Mouse (Mus musculus): Measurements from ENCODE around the gene Slc6a5. TPM values are rescaled to one million over a fixed set of nuclear protein-coding genes. Genes with fewer than 3 reads are reported as not detected.

Slc6a5 gene
- polyA plus RNA-seq, 1 experiment from 2014 or later: 16.6 TPM

GRCm38 (mm10) chr7:49882694-49883389, 27.1 kb upstream of the Slc6a5 start:
- Histone ChIP-seq H3K36me3 (ENCODE audit: control insufficient read depth, insufficient read depth, low read length) (no peaks in the 10 kb centered on the region), H3K27ac (ENCODE audit: low read depth, low read length) (peak overlapping the region; percentile 88), H3K9me3 (ENCODE audit: control insufficient read depth, low read length) (no peaks in the 10 kb centered on the region), H3K4me1 (ENCODE audit: control insufficient read depth, insufficient read depth, low read length) (peaks cover 16% of the 10 kb centered on the region; the same call in 1 of the 2 replicates), H3K4me3 (ENCODE audit: low read depth, low read length) (no peak overlapping the region), H3K4me2 (ENCODE audit: low read depth, low read length) (no peak overlapping the region), H3K27me3 (ENCODE audit: control insufficient read depth, insufficient read depth, low read length) (no peaks in the 10 kb centered on the region), H3K9ac (replicated peaks; ENCODE audit: low read depth, low read length) (no peak overlapping the region)
- peak; percentile 63 for ATAC-seq (ENCODE audit: low read depth)
- WGBS: 17% methylated on average over 16 of the region's 16 CpGs

DNA sequence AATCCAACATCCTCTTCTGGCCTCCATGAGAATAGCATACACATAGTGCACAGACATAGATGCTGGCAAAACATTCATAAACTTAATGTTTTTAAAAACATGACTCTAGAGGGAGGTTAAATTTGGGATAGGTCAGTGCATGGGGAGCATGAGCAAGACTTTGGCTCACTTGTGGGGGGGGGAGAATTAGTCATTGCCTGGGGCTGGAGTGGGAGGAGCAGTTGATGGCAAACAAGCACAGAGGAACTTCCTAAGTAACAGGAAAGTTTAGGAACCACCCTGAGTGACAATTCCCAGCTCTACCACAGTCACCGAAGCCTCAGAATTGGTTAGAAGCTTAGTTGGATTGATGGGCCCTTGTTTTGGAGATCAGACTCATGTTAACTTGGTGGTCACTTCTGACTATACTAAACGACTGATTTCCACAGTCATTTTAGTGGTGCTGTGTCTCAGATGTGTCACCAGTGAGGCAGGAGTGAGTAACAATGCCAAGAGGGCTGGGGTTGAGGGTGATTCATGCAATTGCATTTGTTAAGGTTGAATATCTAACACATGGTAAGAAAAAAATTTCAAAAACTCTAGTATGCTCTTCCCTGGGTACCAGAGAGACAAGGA, 22.1 kb upstream of the Slc6a5 start:
- no peak overlapping the region for H3K4me3 ChIP-seq (ENCODE audit: low read depth, low read length)
- H3K4me1 ChIP-seq (ENCODE audit: control insufficient read depth, insufficient read depth, low read length): 0 out of 2 replicates have a peak, but pooled peaks cover 2% of the 10 kb centered on the region
- ATAC-seq (ENCODE audit: low read depth): no peak
- H3K4me2 ChIP-seq (ENCODE audit: low read depth, low read length): no peak overlapping the region
- H3K27me3 ChIP-seq (ENCODE audit: control insufficient read depth, insufficient read depth, low read length): no peaks in the 10 kb centered on the region
- no peaks in the 10 kb centered on the region for H3K36me3 ChIP-seq (ENCODE audit: control insufficient read depth, insufficient read depth, low read length)
- no peaks in the 10 kb centered on the region for H3K9me3 ChIP-seq (ENCODE audit: control insufficient read depth, low read length)
- 86% methylated on average over 2 of the region's 2 CpGs for WGBS
- H3K9ac ChIP-seq (replicated peaks; ENCODE audit: low read depth, low read length): no peak overlapping the region
- H3K27ac ChIP-seq (ENCODE audit: low read depth, low read length): no peak overlapping the region

GRCm38 (mm10) chr7:49894786-49895185, 15.2 kb upstream of the Slc6a5 start:
- no peaks in the 10 kb centered on the region for H3K9me3 ChIP-seq (ENCODE audit: control insufficient read depth, low read length)
- no peak overlapping the region for H3K4me3 ChIP-seq (ENCODE audit: low read depth, low read length)
- H3K27ac ChIP-seq (ENCODE audit: low read depth, low read length): no peak overlapping the region
- H3K36me3 ChIP-seq (ENCODE audit: control insufficient read depth, insufficient read depth, low read length): no peaks in the 10 kb centered on the region
- H3K9ac ChIP-seq (replicated peaks; ENCODE audit: low read depth, low read length): no peak overlapping the region
- no peak overlapping the region for H3K4me2 ChIP-seq (ENCODE audit: low read depth, low read length)
- H3K4me1 ChIP-seq (ENCODE audit: control insufficient read depth, insufficient read depth, low read length): no peaks in the 10 kb centered on the region
- ATAC-seq (ENCODE audit: low read depth): no peak
- WGBS: 66% methylated on average over 2 of the region's 2 CpGs
- H3K27me3 ChIP-seq (ENCODE audit: control insufficient read depth, insufficient read depth, low read length): no peaks in the 10 kb centered on the region

- WGBS: 88% methylated on average over 6 of the region's 6 CpGs
These were observed 14.7 kb upstream of the Slc6a5 start for GRCm38 (mm10) chr7:49895296-49895695.

GRCm38 (mm10) chr7:49902003-49902552, 7.9 kb upstream of the Slc6a5 start:
- ATAC-seq (ENCODE audit: low read depth): peak; percentile 68; the same call in 1 of the 2 replicates
- WGBS: 14% methylated on average over 9 of the region's 9 CpGs
- no peak overlapping the region for H3K4me2 ChIP-seq (ENCODE audit: low read depth, low read length)
- H3K4me3 ChIP-seq (ENCODE audit: low read depth, low read length): no peak overlapping the region
- H3K4me1 ChIP-seq (ENCODE audit: control insufficient read depth, insufficient read depth, low read length): 0 out of 2 replicates have a peak, but pooled peaks cover 3% of the 10 kb centered on the region
- peaks cover 16% of the 10 kb centered on the region for H3K27me3 ChIP-seq (ENCODE audit: control insufficient read depth, insufficient read depth, low read length)
- H3K27ac ChIP-seq (ENCODE audit: low read depth, low read length): peak overlapping the region; percentile 70
- no peaks in the 10 kb centered on the region for H3K9me3 ChIP-seq (ENCODE audit: control insufficient read depth, low read length)
- no peaks in the 10 kb centered on the region for H3K36me3 ChIP-seq (ENCODE audit: control insufficient read depth, insufficient read depth, low read length)
- H3K9ac ChIP-seq (replicated peaks; ENCODE audit: low read depth, low read length): no peak overlapping the region

More at GRCm38 (mm10) chr7:49895296-49895695, 14.7 kb upstream of the Slc6a5 start:
- Histone ChIP-seq H3K4me1 (ENCODE audit: control insufficient read depth, insufficient read depth, low read length) (no peaks in the 10 kb centered on the region), H3K9ac (replicated peaks; ENCODE audit: low read depth, low read length) (no peak overlapping the region), H3K27me3 (ENCODE audit: control insufficient read depth, insufficient read depth, low read length) (no peaks in the 10 kb centered on the region), H3K9me3 (ENCODE audit: control insufficient read depth, low read length) (no peaks in the 10 kb centered on the region), H3K36me3 (ENCODE audit: control insufficient read depth, insufficient read depth, low read length) (no peaks in the 10 kb centered on the region), H3K4me3 (ENCODE audit: low read depth, low read length) (no peak overlapping the region), H3K4me2 (ENCODE audit: low read depth, low read length) (no peak overlapping the region), H3K27ac (ENCODE audit: low read depth, low read length) (no peak overlapping the region)
- ATAC-seq (ENCODE audit: low read depth): no peak

- ATAC-seq (ENCODE audit: low read depth): peak; percentile 49
- Histone ChIP-seq H3K36me3 (ENCODE audit: control insufficient read depth, insufficient read depth, low read length) (no peaks in the 10 kb centered on the region), H3K27me3 (ENCODE audit: control insufficient read depth, insufficient read depth, low read length) (peaks cover 25% of the 10 kb centered on the region), H3K9me3 (ENCODE audit: control insufficient read depth, low read length) (no peaks in the 10 kb centered on the region), H3K4me2 (ENCODE audit: low read depth, low read length) (peak overlapping the region; percentile 60), H3K4me3 (ENCODE audit: low read depth, low read length) (peak overlapping the region; percentile 22; the same call in 1 of the 2 replicates), H3K9ac (replicated peaks; ENCODE audit: low read depth, low read length) (peak overlapping the region; percentile 48; the same call in 1 of the 2 replicates), H3K27ac (ENCODE audit: low read depth, low read length) (peak overlapping the region; percentile 90), H3K4me1 (ENCODE audit: control insufficient read depth, insufficient read depth, low read length) (0 out of 2 replicates have a peak, but pooled peaks cover 3% of the 10 kb centered on the region)
- WGBS: 2% methylated on average over 28 of the region's 28 CpGs
These were observed 2.5 kb upstream of the Slc6a5 start for GRCm38 (mm10) chr7:49907191-49908171.

GRCm38 (mm10) chr7:49908181-49908855, 1.6 kb upstream of the Slc6a5 start:
- ATAC-seq (ENCODE audit: low read depth): no peak
- Histone ChIP-seq H3K9ac (replicated peaks; ENCODE audit: low read depth, low read length) (peak overlapping the region; percentile 48), H3K4me3 (ENCODE audit: low read depth, low read length) (peak overlapping the region; percentile 22), H3K27me3 (ENCODE audit: control insufficient read depth, insufficient read depth, low read length) (peaks cover 30% of the 10 kb centered on the region), H3K9me3 (ENCODE audit: control insufficient read depth, low read length) (no peaks in the 10 kb centered on the region), H3K36me3 (ENCODE audit: control insufficient read depth, insufficient read depth, low read length) (no peaks in the 10 kb centered on the region), H3K27ac (ENCODE audit: low read depth, low read length) (peak overlapping the region; percentile 90), H3K4me2 (ENCODE audit: low read depth, low read length) (peak overlapping the region; percentile 60), H3K4me1 (ENCODE audit: control insufficient read depth, insufficient read depth, low read length) (0 out of 2 replicates have a peak, but pooled peaks cover 3% of the 10 kb centered on the region)
- WGBS: 1% methylated on average over 24 of the region's 24 CpGs

DNA sequence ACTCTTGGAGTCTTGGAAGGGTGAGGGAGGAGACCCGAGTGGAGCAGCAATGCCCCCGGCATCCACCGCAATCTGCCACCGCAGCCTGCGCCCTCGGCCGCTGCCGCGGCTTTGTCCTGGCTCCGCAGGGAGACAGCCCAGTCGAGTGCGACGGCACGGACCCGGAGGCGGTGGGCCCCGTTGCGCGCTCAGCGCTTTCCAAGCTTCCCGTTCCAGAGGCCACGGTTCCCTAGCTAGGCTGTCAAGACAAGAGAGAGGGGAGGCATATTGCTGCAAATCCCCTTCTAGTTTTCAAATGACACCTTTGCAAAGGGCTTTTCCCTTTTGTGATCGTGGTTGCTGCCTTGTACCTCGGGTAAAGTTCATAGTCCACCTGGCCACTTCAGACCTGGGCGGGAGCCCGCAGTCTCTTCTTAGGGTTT, 945 bp upstream of the Slc6a5 start:
- H3K4me3 ChIP-seq (ENCODE audit: low read depth, low read length): peak overlapping the region; percentile 22; the same call in 1 of the 2 replicates

More for the DNA sequence above, 945 bp upstream of the Slc6a5 start:
- Histone ChIP-seq H3K27ac (ENCODE audit: low read depth, low read length) (peak overlapping the region; percentile 90), H3K27me3 (ENCODE audit: control insufficient read depth, insufficient read depth, low read length) (peaks cover 32% of the 10 kb centered on the region), H3K36me3 (ENCODE audit: control insufficient read depth, insufficient read depth, low read length) (no peaks in the 10 kb centered on the region), H3K4me1 (ENCODE audit: control insufficient read depth, insufficient read depth, low read length) (0 out of 2 replicates have a peak, but pooled peaks cover 3% of the 10 kb centered on the region), H3K9me3 (ENCODE audit: control insufficient read depth, low read length) (no peaks in the 10 kb centered on the region), H3K4me2 (ENCODE audit: low read depth, low read length) (peak overlapping the region; percentile 60), H3K9ac (replicated peaks; ENCODE audit: low read depth, low read length) (peak overlapping the region; percentile 48)
- WGBS: under 1% methylated on average over 26 of the region's 26 CpGs
- peak; percentile 41; the same call in 1 of the 2 replicates for ATAC-seq (ENCODE audit: low read depth)
